Mouse (Mus musculus) bone marrow, adult 2 months (tissue): ENCODE measurements around the gene Gm4301.
"Not testable (repeated sequence)": the region's sequence is repeated elsewhere in the genome, so short reads cannot be mapped to it uniquely, and the experiment has no call there.

Source experiments
- CTCF ChIP-seq: fragments of 200-500 bp; IDR thresholded peaks from 2 replicates; pipeline ENCODE4 v1.5.1; 2011; ENCODE audit warnings: low read length, control low read depth; ENCODE audit not compliant: control insufficient read depth, insufficient read depth
- POLR2A ChIP-seq: fragments of 200-500 bp; IDR thresholded peaks from 2 replicates; pipeline ENCODE4 v1.6.1; 2011; ENCODE audit warnings: low read depth, mild to moderate bottlenecking, control low read depth, low read length, borderline replicate concordance; ENCODE audit not compliant: control insufficient read depth

- TF ChIP-seq POLR2A, CTCF: not testable (repeated sequence)
These were observed 35.4 kb upstream of the Gm4301 start for GRCm38 (mm10) chr10:100300106-100300505.
